Mouse (Mus musculus) v-Abl transformed pro-B cells (cell line): ENCODE data around the gene Slc26a11.

ENCODE experiments used
- in situ Hi-C, 2 experiments: fragments of 400-800 bp; cut with MboI; formaldehyde crosslinking; loops; one replicate each; pipeline ENCODE4 v1.15.1; 2025; ENCODE audit not compliant: unreplicated experiment in 2 of 2

The Slc26a11 gene

DNA sequence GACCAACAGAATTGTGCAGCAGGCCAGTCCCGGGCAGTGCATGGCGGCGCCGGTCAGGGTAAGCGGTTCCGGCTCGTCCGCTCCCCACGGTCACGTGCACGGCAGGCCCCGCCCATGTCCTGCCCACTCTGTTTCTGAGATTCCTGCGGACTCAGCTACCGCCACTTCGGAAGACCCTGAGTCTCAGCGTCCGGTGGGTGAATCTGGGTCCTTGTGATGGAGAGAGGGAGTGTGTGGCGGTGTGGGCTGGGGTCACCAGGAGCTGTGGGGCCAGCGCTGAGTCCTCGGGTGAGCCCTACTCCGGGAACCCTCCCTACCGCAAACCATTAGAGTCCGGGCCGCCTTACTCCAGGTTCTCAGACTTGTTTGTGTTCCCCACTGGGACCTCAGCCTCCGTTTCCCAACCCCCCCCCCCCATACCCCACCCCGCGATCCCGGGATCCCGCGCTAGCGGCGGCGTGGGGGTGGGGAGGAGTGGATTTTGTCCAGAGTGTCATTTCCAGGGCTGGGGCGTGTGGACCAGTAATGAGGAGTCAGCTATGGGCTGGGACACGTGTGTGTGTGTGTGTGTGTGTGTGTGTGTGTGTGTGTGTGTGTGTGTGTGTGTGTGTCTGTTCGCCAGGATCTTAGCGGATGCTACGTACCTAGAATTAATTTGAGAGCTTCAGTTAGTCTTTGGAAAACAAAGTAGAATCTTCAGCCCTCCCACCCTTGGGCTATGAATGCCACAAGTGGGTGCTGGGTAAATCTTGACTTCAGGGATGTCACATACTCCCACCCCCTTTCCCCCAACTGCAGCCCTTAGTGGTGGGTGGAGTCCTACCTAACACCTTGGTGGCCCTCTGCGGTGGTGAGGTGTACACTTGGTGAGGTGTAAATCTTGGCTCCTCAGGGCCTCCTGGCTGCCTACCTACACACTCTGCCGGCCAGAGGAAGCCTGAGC lies at the start of gene Slc26a11, which contains the start of gene Sgsh:
Gene Slc26a11, plus strand, starts transcription at position 115 of the 943 bp plus-strand sequence.
Gene Sgsh, minus strand, starts transcription at position 94 of the 943 bp plus-strand sequence.
- in situ Hi-C loops, result no loop called here

DNA sequence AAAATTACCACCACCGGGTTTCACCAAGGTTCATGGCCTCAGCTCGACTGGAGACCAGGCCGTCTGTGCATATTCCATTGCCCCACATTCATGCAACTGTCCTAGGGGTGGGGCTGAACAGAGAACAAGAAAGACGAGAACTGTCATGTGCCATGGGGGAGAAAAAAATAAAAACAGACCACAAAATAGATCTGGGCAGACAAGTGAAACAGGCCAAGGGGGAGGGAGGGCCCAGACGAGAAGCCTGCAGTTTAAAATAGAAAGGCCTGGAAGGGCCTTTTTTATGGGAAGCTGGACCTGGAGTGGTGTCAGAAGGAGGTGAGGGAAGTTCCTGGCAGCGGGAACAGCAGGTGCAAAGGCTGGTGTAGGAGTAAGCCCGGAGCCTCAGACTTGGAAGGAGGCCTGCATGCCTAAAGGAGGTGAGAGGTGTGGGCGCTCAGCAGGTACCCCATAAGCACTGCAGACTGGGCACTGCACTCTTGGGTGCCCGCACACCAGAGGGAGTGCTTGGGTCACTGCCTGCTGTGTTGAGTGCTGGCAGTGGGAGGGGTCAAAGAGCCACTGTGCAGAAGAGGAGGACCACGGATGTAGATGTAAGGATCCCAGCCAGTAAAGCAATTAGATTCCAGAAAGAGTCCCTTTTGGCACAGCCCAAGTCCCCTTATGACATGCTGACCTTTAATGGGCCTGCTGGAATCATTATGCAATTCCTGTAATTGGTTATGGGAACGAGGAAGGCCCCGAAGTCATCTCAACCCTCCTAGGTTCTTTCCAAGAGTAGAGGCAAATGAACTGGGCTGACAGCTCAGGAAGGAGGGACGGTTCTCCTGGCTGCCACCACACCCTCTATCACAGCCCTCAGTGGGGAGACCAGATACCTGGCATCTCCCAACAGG lies 48.3 kb upstream of the Slc26a11 start:
- in situ Hi-C loops, result no loop called here

DNA sequence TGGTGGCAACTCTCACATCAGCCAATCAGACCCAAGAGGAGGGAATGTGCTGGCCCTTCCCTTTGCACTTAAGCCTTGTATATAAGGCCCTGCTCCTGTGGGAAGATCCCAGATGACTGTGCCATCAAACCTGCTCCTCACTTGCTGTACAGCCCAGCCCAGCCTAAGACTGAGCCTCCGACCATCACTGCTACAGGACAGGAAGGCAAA lies 47.8 kb upstream of the Slc26a11 start, which contains the start of gene Card14:
Gene Card14, plus strand, starts transcription at position 111 of the 210 bp plus-strand sequence.
- in situ Hi-C loops, result no loop called here

DNA sequence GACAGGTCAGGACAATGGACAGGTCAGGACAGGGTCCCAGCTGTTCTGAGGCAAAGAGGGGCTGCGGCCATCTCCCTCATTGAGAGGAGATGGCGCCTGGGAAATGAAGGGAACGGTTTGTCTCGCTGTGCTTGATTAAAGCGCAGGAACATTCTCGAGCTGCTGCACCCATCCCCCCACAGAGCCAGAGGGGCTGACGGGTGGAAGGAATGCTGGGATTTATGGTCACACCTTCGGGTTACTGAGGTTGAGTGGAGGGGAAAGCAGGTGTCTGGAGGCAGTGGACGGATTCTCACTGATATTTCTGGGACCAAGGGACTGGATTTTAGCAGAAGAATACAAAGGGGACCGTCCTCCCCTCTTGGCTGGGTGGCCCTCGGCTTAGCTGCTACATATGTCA lies 47.4 kb upstream of the Slc26a11 start:
- in situ Hi-C loops, result no loop called here

DNA sequence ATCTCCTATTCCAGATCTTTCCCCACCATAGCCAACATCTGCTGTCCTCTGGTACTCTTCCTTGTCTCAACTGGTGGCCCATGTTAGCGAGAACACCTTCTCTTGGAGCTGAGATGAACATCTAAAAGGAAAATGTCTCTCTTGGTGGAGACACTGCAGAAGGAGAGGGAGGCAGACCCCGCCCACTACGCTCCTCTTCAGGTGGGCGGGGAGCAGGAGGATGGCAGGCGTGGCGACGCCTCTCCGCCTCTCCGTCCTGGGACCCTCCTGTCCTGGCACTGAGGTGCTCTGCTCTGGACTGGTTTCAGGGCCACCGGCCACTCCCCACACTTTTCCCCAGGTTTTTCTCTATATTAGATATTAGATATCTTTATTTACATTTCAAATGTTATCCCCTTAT lies 44.7 kb upstream of the Slc26a11 start:
- in situ Hi-C loops, result no loop called here

DNA sequence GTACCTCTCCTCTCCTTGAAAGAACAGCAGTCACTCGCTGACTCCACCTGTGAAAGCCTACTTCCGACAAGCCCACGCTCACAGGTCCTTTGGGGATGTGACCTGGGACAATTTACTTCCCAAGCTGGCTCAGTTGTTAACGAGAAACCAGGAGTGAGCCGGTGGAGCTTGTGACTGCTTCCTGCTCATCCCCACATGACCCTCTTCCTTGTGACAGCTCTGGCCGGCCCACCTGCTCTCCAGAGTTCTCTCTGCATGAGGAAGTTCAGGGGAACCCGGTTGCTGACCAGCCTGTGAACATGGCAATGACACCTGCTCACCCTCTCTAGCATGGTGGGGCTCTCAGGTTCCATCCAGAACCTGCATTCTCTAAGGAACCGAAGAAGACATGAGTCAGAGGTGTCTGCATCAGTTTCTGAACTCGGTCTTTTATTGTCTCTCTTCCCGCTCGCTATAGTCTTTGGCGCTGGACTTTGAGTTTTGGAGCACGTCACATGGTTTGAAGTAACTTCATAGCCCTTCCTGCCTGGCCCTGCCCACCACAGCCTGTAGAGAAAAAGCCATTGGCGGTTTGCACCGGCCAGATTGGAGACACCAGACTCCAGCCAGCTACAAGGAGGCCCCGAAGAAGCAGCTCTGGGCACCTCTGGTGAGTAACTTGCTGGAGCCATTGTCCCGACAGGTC lies 41.0 kb upstream of the Slc26a11 start:
- in situ Hi-C loops, result no loop called here

DNA sequence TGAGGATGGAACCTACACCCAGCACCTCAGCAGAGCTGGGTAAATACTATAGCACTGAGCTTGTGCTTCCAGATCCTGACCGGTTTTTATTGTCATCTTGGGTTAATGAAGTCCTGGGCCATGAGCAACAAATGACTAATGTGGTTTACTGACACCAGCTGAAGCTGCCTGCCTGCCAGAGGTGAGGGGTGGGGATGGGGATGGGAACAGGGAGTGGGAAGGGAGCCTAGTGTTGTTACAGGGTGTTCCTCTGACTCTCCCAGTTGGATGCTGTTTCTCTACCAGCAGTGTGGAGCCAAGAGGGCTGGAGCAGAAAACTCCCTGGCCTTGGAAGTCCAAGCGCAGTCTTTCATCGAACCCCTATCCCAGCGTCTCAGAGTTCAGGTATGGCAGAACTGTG lies 38.6 kb upstream of the Slc26a11 start:
- in situ Hi-C loops, result no loop called here

DNA sequence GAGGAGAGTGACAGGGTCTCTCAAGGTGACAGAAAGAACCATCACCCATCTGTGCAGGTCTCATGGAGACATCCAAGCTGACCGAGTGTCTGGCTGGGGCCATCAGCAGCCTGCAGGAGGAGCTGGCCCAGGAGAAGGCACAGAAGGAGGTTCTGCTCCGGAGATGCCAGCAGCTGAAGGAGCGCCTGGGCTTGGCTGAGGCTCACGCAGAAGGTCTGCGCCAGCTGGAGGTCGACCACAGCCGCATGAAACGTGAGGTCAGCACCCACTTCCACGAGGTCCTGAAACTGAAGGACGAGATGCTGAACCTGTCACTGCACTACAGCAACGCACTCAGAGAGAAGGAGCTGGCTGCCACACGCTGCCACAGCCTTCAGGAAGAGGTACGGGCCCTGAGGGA lies 32.8 kb upstream of the Slc26a11 start:
- in situ Hi-C loops, result no loop called here

DNA sequence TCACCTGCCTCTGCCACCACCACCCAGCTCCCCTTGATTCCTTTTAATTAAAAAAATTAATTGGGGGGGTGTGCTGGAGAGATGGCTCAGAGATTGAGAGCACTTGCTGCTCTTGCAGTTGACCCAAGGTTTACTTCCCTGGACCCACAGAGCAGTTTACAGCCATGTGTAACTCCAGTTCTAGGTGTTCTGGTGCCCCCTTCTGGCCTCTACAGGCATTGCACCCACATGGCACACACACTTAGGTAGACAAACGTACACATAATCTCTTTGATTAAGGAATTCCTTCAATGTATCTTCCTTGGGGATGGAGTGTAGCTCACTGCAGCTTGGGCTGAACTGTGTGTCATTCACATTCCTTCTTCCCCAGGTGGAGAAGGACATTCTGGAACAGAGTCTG lies 30.3 kb upstream of the Slc26a11 start:
- in situ Hi-C loops, result no loop called here

DNA sequence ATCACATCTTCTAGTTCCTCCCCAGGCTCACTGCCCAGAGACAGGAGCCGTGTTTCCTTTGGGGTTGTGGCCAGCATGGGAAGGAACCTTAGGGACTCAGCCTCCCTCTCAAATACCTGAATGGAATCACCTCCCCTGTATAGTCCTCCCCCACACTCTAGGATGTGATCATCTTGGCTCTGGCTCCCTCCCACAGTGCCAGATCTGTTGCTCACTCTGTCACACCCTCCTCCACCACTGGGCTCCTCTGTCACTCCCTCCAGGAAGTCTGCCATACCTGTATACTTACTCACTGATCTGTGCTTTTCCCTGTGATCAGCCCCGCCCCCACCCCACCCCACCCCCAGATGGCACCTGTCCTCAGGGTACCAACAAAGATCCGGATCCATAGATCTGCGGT lies 24.8 kb upstream of the Slc26a11 start:
- in situ Hi-C loops, result loop anchor here in 1 of 2 experiments (5.0 to 10.0 kb wide), 2 partner anchors 42 to 574 kb away; no protein-coding TSS in a partner anchor

DNA sequence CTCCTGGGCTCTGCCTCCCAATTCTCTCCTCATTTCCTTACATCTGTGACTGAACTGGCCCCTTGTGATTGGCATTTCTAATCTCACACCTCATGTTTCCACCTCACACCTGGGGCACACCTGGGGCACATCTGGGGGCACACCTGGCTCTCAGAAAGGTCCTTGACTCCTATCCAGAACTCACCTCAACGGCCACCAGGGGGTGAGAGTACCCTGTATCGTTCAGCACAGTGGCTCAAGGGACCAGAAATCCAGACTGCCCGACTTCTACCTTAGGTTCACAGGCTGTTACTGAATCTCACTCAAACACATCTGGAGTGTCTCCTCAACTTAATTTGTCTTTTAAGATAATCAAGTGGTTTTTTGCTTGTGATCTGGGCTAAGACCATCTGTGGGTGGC lies 23.4 kb upstream of the Slc26a11 start:
- in situ Hi-C loops, result loop anchor here in 1 of 2 experiments (5.0 to 10.0 kb wide), 2 partner anchors 40 to 573 kb away; no protein-coding TSS in a partner anchor

DNA sequence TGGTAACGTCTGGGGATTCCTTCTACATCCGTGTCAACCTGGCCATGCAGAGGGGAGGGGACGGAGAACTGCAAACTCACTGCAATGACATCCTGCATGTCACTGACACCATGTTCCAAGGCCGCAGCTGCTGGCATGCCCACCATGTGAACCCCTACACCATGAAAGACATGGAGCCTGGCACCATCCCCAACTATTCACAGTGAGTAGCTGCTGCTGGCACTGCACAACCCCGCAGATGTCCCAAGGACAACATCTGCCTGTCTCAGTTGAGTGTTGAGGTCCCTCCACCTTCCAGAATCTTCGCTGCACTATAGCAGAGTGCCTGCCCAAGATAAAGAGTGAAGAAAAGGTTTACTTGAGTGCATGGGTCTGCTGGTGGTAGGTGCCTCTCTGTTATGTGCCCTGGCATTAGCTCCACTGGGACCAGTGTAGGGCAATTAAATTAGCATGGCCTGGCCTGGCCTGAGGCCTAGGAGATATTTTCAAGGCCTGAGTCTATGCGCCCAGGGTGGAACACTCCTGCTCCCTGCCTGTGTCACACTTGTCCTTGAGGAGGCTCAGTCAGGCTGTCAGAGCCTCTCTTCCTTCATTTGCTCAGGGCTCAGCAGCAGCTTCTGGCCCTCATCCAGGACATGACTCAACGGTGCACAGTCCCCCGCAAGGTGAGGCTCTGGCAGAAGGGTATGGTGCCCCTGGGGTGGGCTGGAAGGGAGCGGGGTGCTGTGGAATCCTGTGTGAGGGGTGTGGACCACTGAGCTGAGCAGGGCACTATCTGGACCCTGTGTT lies 16.9 kb upstream of the Slc26a11 start:
- in situ Hi-C loops, result loop anchor here (5.0 to 10.0 kb wide), 2 partner anchors 34 to 566 kb away; no protein-coding TSS in a partner anchor

DNA sequence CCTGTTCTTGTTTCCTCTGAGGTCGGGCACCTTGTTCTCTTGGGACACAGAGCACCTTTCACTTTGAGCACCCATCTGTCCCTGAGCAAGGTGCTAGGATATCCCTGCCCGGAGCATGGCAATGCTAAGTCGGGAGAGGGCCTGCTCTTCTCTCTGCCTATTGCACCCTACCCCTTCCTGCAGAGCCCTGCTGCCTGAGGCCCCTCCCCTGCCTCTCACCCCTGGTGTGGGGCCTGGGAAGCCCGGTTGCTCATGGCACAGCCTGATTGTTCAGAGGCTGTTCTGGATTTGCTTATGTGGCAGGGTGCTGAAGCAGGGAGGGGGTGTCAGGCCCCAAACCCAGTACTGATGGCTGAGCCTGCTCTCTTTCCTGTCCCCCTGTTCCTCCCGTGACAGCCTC lies 16.2 kb upstream of the Slc26a11 start:
- in situ Hi-C loops, result loop anchor here (5.0 to 10.0 kb wide), 2 partner anchors 33 to 566 kb away; no protein-coding TSS in a partner anchor

DNA sequence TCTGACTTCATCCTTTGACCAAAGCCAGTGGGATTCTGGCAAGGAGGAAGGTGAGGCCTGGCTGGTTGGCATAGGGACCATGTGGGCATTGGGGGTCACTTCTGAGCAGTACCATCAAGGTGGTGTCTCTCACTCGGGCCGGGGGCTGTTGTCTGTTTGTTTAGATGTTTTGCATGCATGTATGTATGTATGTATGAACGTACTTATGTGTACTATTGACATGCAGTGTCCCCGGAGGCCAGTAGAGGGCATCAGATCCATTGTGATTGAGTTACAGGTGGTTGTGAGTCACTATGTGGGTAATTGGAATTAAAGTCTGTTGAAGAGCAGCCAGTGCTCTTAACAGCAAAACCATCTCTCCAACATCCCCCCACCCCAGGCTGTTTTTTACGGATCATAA lies 15.7 kb upstream of the Slc26a11 start:
- in situ Hi-C loops, result loop anchor here (5.0 to 10.0 kb wide), 5 partner anchors 33 to 565 kb away; partner anchors contain the start of gene Endov (in 1 of the 2)

DNA sequence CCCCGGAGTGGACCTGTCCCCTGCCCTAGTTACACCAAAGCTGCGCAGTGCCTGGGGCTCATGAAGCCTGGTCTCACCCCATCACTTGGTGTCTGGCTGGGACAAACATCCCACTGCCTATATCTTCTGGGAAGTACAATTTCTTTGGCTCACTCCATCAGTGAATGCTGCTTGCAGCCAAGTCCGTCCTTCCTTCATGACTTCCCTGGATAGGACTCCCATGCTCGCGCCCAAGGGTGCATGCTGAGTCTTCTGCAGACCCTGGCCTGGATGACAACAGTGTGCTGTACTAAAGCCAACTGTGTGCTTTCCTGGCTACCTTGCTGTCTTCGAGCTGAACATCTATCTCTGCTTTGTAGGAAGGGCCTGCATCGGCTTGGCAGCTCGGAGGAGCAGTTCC lies 11.2 kb upstream of the Slc26a11 start:
- in situ Hi-C loops, result loop anchor here (5.0 to 10.0 kb wide), 4 partner anchors 58 to 561 kb away; partner anchors contain the start of gene Endov (in 1 of the 2)

DNA sequence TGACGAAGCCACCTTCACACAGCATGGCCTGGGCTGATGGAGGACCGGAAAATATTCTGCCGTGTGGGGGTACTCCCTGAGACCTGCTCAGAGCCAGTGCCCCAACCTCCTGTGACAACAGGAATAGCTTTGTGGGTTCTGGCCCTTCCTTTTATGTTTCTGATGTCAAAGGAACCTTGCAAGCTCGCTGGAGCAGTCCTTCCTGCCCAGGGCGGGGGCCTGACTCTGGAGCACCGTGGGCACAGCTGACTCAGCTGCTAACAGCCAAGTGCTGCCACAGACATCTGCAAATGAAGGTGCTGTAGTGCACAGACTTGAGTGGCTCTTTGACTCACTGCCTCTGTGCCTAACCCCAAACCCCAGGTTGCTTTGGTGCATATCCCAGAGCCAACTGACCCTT lies 10.5 kb upstream of the Slc26a11 start:
- in situ Hi-C loops, result loop anchor here (5.0 to 10.0 kb wide), 4 partner anchors 57 to 560 kb away; partner anchors contain the start of gene Endov (in 1 of the 2)

DNA sequence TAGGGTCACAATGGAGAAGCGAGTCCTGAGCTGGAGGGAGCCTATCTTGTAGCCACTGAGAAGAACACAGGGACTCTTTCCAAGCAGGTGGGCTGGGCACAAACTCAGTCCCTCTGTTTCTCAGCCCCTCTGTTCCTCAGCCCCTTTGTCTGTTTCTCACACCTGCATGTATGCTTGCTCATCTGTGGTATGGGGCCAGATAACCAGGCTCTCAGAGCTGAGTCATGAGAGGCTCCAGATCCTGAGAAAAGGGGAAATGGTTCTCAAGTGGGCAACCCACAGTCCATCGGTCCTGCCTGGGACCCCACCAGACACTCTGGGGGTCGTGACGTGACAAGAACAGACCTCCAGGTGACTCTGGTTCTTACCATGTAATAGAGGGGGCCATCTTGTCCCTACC lies 8.2 kb upstream of the Slc26a11 start:
- in situ Hi-C loops, result loop anchor here in 1 of 2 experiments (10.0 kb wide), 1 partner anchor 558 kb away; no protein-coding TSS in a partner anchor

DNA sequence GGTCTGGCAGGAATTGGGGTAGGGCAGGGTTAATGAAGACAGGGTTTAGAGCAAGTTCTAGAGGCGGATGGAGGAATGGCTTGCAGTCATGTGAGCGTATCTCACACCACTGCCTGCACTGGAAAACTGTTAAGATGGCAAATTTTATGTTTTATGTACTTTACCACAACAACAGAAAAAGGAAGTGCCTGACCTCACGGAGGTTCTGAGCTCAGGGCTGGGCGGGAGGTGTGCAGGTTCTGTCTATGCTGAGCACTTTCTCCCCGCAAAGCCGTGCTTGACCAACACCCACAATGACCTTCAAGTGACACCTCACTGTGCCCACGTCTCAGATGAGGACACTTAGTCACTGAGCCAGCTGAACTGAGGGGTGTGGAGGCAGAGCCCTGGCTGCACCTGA lies 3.2 kb upstream of the Slc26a11 start:
- in situ Hi-C loops, result no loop called here

DNA sequence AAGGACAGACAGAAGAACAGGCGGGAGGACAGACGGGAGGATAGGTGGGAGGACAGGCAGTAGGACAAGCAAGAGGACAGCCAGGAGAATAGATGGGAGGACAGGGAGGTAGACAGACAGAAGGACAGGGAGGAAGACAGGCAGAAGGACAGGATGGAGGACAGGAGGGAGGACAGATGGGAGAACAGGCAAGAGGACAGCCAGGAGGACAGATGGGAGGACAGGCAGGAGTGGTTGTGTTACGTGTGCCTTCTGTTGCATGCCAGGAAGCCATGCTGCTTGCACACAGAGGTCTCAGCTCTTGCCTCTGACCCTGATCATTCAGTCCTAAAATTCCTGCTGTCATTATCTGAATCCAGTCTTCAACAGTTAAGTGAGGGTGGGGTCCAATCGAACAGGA lies 1.4 kb upstream of the Slc26a11 start:
- in situ Hi-C loops, result no loop called here
